Mouse (Mus musculus) heart, postnatal 10 days (tissue): ENCODE data around the gene Asb16. TPM values are rescaled to one million over a fixed set of nuclear protein-coding genes. Genes with fewer than 3 reads are reported as not detected.

Experiments
- DNase-seq, 2 experiments: peaks; one replicate each; pipeline ENCODE4 v3.0.0; 2021
- intact Hi-C: fragments of 180-260 bp; cut with DNase I; formaldehyde crosslinking; loops from one replicate; pipeline ENCODE4 v1.15.1; 2025
- total RNA-seq, 2 experiments: library from RNA; stranded (reverse); gene quantifications; 2 replicates each; pipeline ENCODE4 v1.2.3; 2021

Gene Asb16
- total RNA-seq, 2 experiments from 2014 or later, result 0.52 to 0.69 TPM

DNA sequence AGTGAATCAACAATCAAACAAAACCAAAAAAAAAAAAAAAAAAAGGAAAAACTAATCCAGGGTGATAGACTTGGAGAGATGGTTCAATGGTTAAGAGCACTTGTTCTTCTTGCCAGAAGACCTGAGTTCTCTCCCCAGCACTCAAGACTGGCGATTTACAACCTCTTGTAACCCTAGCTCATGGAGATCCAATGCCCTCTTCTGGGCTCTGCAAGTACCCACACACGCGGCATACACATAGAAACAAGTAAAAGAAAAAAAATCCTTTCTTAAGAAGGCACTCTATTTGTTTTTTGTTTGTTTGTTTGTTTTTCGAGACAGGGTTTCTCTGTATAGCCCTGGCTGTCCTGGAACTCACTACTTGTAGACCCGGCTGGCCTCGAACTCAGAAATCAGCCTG lies 15.4 kb downstream of the Asb16 start:
- DNase-seq, result no peak
- intact Hi-C loops, result no loop called here

GRCm38 (mm10) chr11:102284501-102285094 lies 16.1 kb downstream of the Asb16 start, which contains the start of gene Tmub2:
TSS of gene Tmub2 (plus strand) at chr11:102284931.
- intact Hi-C loops, result no loop called here
- peak; percentile 96 to 97 for DNase-seq

DNA sequence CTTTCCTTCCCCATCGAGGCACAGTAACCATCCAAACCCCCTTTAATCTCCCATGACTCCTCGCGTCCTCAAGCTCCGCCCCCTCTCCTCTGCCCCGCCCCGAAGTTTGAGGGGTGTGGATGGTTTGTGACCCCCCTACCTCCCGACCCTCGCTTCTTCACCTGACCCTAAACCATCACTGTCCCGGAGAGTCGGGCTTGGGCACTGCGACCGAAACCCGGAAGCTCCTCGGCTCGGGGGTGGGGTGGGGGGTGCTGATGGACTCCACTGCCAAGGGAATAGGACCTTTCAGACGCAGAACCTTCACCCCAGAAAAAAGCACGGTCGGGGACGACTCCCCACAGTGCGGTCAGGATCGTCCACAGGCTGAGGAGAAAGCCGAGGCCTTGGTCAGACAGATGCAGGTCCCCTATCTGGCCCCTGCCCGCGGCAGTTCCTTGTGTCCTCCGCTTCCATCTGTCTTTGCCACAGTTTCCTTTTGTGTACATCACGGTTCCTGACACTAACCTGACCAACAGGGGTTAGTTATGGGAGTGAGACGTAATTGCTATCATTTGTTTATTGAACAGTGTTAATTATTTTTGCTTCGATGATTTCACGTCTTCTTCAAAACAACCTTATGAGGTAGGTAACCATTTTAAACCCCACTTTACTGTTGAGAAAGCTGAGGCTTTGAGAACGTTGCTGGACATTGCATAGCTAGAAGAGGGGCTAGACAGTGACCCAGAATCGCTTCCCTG lies 16.7 kb downstream of the Asb16 start:
- intact Hi-C loops, result no loop called here
- DNase-seq, result no peak

DNA sequence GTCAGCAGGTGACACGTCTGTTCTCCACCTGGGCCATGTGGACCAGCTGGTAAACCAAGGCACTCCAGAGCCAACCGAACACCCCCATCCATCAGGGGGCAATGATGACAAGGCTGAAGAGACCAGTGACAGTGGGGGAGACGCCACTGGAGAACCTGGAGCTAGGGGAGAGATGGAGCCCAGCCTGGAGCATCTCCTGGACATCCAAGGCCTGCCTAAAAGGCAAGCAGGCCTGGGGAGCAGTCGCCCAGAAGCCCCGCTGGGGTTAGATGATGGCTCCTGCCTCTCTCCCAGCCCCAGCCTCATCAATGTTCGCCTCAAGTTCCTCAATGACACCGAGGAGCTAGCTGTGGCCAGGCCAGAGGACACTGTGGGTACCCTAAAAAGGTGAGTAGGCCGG lies 18.9 kb downstream of the Asb16 start:
- intact Hi-C loops, result no loop called here
- no peak for DNase-seq

DNA sequence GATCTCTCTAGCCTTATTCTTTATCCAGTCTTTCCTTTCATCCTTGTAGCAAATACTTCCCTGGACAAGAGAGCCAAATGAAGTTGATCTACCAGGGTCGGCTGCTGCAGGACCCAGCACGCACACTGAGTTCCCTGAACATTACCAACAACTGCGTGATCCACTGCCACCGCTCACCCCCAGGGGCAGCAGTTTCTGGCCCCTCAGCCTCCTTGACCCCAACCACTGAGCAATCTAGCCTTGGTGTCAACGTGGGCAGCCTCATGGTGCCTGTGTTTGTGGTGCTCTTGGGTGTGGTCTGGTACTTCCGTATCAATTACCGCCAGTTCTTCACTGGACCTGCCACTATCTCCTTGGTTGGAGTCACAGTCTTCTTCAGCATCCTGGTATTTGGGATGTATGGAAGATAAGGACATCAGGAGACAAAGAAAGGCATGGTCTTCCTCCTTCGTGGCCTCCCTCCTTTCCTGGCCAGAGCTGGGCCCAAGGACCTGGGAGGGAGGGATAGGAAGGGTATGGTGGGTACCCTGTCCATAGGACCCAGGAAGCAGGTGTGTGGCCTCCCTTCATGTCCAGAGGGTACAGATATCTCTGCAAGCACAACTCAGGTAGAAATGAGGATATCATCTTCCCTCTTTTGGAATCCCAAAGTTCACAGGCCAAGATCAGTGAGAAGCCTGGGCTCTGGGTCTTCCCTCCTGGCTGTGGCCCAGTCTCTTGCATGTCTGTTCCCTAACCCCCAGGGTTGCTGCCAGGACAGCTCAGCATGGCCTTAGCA lies 19.7 kb downstream of the Asb16 start:
- intact Hi-C loops, result no loop called here
- DNase-seq, result no peak

- DNase-seq, result peak in 1 of 2 experiments; percentile 39
- intact Hi-C loops, result no loop called here
Observed at GRCm38 (mm10) chr11:102288913-102289312, 20.4 kb downstream of the Asb16 start.

DNA sequence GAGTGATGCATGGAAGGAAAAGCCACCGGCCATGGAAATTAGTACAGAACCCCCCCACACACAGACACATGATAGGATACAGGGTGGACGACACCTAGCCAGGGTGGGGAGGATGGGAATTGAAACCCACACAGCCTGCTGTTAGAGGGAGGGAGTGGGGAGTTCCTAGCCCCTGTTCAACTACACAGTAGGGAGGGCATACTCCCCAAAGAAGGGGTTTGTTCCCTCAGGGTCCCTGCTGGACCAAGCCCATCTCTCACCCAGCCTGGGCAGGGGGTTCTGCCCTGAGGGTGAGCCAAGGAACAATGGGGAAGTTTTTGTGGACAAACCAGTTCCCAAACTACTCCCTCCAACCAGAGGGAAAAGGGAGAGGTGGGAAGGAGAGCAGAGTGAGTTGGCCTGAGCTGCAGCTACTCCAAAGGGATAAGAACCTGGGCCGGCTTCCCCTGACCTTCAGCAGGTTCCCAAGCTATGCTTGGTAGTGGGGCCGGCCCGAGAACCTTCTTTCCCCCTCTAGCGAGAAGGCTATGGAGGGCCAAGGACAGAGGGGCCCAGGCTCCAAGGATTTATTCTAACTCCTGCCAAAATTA lies 21.1 kb downstream of the Asb16 start:
- intact Hi-C loops, result no loop called here
- peak in 1 of 2 experiments; percentile 7 for DNase-seq

DNA sequence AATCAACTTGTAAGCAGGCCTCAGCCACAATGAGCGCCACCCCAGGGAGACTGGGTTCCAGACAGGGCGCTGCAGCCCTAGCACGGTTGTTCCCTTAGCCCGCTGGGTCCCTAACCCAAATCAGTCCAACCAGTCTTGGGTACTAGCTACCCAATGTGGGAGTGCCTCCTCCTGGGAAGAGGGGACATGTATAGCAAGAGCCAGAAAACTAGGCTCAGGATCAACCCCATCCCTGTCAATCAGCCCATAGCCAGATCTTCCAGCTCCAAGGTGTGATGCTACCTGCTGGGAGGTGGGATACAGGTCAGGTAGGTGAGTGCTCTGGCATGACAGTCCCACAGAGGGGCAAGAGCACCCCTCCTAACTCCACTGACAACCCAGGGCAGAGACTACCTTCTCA lies 21.6 kb downstream of the Asb16 start:
- intact Hi-C loops, result no loop called here
- DNase-seq, result no peak

GRCm38 (mm10) chr11:102291051-102291535 lies 22.6 kb downstream of the Asb16 start:
- intact Hi-C loops, result no loop called here
- DNase-seq, result no peak

DNA sequence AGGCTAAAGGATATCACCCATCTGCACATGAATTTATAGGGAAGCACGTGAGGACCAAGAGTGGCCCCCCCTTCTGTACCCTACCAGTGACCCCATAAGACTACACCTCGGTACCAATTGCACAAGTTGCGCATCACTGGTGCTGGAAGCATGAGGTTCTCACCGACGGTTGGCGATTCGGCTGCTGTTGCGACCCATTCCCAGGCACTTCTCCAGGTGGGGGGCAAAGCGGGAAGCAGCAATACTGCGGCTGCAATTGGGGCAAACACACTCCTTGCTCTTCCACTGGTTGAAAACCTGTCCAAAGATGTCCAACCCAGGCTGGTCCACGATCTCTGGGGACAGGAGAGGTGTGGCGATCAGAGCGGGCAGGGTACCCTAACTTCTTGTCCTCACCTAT lies 25.4 kb downstream of the Asb16 start:
- intact Hi-C loops, result no loop called here
- DNase-seq, result no peak

DNA sequence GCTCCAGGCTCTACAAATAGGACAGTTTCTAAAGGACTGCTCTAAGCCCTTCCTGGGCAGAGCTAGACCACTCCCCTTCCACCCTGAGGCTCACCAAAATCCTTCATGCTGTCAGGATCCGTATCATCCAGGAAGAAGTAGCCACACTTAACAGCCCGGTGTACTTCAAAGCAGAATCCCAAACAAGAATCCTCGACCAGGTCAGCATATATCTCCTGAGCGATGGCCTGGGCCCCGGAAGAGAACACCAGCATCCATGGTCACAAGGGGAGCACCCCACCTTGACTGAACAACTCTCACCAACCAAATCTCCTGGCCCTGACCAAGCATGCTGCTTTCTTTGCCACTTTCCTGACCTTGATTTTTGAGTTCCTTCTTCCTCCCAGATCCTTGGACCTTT lies 25.9 kb downstream of the Asb16 start:
- no peak for DNase-seq
- intact Hi-C loops, result no loop called here

DNA sequence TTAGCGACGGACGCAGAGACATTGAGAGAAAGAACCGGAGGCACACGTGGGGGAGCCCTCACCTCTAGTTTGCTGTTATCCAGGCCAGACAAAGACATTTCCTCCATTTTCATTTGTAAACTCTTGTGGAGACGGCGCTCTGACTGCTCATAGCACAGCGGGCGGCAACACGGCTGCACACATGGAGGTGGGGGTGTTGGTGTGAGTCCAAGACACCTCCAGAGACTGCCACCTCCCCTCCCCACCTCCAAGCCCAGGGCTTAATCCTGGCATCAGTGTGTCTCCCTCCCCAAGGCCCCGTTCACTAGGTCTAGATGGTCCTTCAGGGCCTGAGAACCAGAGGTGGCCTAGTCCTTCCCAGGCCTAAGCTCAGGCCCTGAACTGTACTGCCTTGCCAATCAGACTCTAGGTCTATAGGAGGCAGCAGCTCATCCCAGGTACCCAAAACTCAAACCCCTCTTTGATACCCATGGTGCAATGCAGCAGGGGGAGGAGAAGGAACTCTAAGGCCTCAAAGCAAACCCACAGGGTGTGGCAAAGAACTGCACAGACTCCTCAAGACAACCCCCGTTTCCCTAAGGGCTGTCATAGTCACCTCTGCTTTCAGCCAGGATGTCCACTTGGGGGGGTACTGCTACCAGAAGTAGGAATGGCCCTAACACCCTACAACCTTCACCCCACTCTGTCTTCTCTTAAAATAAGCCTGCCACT lies 26.5 kb downstream of the Asb16 start:
- DNase-seq, result peak; percentile 42 to 46
- intact Hi-C loops, result no loop called here

GRCm38 (mm10) chr11:102295598-102296471 lies 27.3 kb downstream of the Asb16 start:
- intact Hi-C loops, result no loop called here
- DNase-seq, result peak; percentile 64 to 68

DNA sequence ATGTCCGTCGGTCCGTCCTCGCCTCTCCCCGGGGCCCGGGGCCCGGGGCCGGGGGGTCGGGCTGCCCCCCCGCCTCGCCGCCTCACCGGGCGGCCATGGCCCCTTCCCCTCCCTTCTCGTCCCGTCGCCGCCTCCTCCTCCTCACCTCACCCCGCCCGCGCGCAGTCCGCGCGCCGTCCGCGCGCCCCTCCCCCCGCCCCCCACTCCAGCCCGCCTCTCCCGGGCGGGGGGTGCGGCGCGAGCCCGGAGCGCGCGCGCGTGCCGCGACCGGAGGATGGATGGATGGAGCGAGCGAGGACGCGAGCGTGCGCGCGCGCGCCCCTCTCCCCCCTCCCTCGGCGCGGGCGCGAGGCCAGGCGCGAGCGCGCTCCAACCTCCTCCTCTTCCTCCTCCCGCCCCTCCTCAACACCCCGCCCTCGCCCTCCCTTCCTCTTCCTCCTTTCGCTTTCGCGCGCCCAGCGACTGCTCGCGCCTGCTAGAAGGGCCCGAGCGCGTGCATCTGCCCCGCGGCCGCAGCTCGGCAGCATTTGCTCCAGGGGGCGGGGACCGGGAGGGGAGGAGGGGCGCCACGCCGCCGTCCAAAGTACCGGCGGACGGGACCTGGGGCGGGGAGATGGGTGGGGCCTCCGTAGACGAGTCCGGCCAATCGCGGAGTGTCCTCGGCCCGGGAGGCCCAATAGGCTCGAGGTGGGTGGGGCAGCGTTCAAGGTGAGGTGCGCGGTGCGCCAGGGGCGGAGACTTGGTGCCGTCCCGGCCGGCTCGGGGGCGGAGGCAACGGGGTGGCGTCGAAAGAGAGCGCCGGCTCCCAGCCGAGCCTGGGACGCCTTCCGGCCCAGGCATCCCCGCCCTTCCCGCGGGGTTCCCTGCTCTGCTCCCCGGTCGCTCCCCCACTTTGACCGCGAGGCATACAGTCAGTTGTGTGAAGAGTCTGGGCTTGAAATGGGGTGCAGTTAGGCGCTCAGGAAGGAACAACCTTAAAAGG lies 28.2 kb downstream of the Asb16 start, which contains the start of gene Atxn7l3:
Gene Atxn7l3 (minus strand): TSS at position 141 of the 982 bp plus-strand sequence.
- intact Hi-C loops, result no loop called here
- peak; percentile 98 to 99 for DNase-seq

DNA sequence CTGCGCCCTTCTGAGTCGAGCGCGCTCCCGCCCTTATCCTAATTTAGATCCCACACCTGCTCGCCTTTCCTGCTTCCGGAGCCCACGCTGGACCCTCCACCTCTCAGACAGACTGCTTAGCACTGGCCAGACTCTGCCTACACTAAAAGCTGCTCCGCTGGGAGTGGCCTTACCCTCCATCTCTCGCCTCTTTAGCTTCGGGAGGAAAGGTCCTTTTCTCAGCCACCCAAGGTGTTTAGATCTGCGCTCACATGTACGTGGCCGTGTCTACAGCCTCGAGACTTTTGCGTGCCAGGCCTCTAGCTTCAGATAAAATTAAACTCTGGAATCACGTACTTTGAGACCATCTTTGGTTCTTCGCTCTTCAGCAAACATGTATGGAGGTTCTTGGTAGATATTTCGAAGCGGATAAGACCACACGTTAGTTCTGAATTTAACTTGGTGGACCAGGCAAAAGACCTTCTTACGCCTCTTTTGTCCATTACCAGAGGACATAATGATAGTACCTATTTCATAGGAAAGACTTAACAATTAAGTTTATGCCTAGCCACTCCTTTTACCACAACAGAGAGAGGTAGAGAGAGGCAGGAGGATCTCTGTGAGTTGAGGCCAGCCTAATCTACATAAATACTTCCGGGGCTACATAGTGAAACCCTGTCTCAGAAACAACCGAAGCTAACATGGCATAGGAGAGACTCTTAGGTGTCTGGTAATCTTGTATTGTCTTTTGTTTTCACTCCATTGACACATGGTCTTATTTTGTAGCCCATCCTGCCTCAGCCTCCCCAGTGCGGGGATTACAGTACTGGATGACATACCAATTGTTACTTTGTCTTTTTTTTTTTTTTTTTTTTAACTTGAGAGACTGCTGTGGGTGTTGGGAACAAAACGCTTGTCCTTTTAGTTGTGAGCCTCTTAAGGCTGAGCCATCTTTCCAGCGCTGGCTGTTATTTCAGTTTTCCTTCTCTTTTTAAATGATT lies 29.3 kb downstream of the Asb16 start:
- no peak for DNase-seq
- intact Hi-C loops, result no loop called here

- intact Hi-C loops, result no loop called here
- peak; percentile 57 to 79 for DNase-seq
Observed at GRCm38 (mm10) chr11:102299839-102300238, 31.3 kb downstream of the Asb16 start.

- intact Hi-C loops, result no loop called here
Observed at GRCm38 (mm10) chr11:102304141-102304540, 35.6 kb downstream of the Asb16 start.

More at GRCm38 (mm10) chr11:102304141-102304540, 35.6 kb downstream of the Asb16 start:
- DNase-seq, result no peak
